Mouse (Mus musculus) liver, postnatal 0 days (tissue): ENCODE data around the gene Syt2.

Experiments used
- CTCF ChIP-seq: sonication (generic); IDR thresholded peaks from 2 replicates; pipeline ENCODE4 v1.5.1; 2016; ENCODE audit warnings: antibody characterized with exemption, low read depth
- EP300 ChIP-seq: IDR thresholded peaks from 2 replicates; pipeline ENCODE4 v1.6.1; 2016; ENCODE audit warnings: antibody characterized with exemption, low read depth, mild to moderate bottlenecking

GRCm38 (mm10) chr1:134784481-134784880, 138.0 kb downstream of the Syt2 start:
- no peak for TF ChIP-seq CTCF
- no peak for TF ChIP-seq EP300
